Mouse (Mus musculus) hindbrain, embryonic 14.5 days (tissue): ENCODE data around the gene Ang. TPM values are rescaled to one million over a fixed set of nuclear protein-coding genes. Genes with fewer than 3 reads are reported as not detected.

Experiments used
- ATAC-seq: fragments of 200-750 bp; cut with Nextera tagmentation; 2 replicates; pipeline ENCODE4 v1.8.0; 2017; ENCODE audit warnings: moderate number of reproducible peaks, mild to moderate bottlenecking, moderate TSS enrichment, moderate library complexity; ENCODE audit not compliant: low FRiP score
- DNase-seq: peaks from one replicate; pipeline ENCODE4 v3.0.0-alpha.2; 2015; ENCODE audit warnings: low spot score
- H3K27ac ChIP-seq: fragments of 300-500 bp; sonication (generic); 2 replicates; pipeline ENCODE4 v1.5.1; 2014; ENCODE audit warnings: mild to moderate bottlenecking, moderate library complexity
- H3K27me3 ChIP-seq: fragments of 300-500 bp; sonication (generic); 2 replicates; pipeline ENCODE4 v1.6.1; 2014; ENCODE audit warnings: mild to moderate bottlenecking, low read length, mixed read lengths; ENCODE audit not compliant: control insufficient read depth, insufficient read depth
- H3K36me3 ChIP-seq: fragments of 300-500 bp; sonication (generic); replicated peaks from 2 replicates; pipeline ENCODE4 v1.6.1; 2014; ENCODE audit not compliant: control insufficient read depth, insufficient read depth
- H3K4me1 ChIP-seq: fragments of 300-500 bp; sonication (generic); replicated peaks from 2 replicates; pipeline ENCODE4 v1.6.1; 2014; ENCODE audit warnings: antibody characterized with exemption, low read length, mixed read lengths; ENCODE audit not compliant: control insufficient read depth, insufficient read depth
- H3K4me2 ChIP-seq: fragments of 300-500 bp; sonication (generic); replicated peaks from 2 replicates; pipeline ENCODE4 v1.6.1; 2014; ENCODE audit warnings: mild to moderate bottlenecking, moderate library complexity
- H3K4me3 ChIP-seq: fragments of 300-500 bp; sonication (generic); replicated peaks from 2 replicates; pipeline ENCODE4 v1.5.1; 2014; ENCODE audit warnings: mild to moderate bottlenecking, low read length
- H3K9ac ChIP-seq: fragments of 300-500 bp; sonication (generic); 2 replicates; pipeline ENCODE4 v1.6.1; 2014
- H3K9me3 ChIP-seq: fragments of 300-500 bp; sonication (generic); 2 replicates; pipeline ENCODE4 v1.6.1; 2016; ENCODE audit warnings: low read length; ENCODE audit not compliant: control insufficient read depth
- WGBS: fragments of 180-500 bp; shearing (Covaris S2); extraction: QIAGEN DNeasy Blood & Tissue Kit; methylation state at CpG from one replicate; pipeline ENCODE4 v1.1.7; 2014; 5-methylcytosine and 5-hydroxymethylcytosine counted together
- polyA plus RNA-seq: library from polyadenylated mRNA; unstranded; fragments of >200 nt; fragmentation: Nextera tagmentation; extraction: Ambion mirVana; gene quantifications from 2 replicates; pipeline ENCODE4 v1.2.1, GENCODE M21; 2014

Ang gene
- polyA plus RNA-seq, 1 experiment from 2014 or later = 5.2 TPM

DNA sequence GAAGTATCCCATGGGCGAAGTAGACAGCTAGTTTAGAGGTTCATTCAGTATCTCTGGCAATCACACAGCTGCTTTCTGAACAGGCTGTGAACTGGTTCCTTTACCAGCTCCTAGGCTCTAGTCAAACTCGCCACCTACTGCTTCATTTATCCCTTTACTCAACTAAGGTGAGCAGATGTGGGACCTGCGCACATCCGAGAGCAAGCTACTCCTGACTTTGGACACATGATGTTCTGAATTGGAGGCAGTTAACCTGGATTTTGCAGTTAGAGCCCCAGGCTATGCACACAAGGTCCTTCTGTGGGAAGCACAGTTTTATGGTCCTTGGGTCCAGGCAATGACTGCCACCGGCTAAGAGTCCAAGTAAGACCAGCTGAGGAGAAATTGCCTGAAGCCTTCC, 30.2 kb upstream of the Ang start:
- H3K4me2 ChIP-seq = no peak overlapping the region
- no peak overlapping the region for H3K9ac ChIP-seq
- DNase-seq (no peak), ATAC-seq (no peak)
- H3K36me3 ChIP-seq = no peaks in the 10 kb centered on the region
- WGBS = 95% methylated on average over 5 of the region's 5 CpGs
- no peaks in the 10 kb centered on the region for H3K27me3 ChIP-seq
- H3K27ac ChIP-seq = no peak overlapping the region
- no peaks in the 10 kb centered on the region for H3K9me3 ChIP-seq
- no peak overlapping the region for H3K4me3 ChIP-seq
- no peaks in the 10 kb centered on the region for H3K4me1 ChIP-seq

GRCm38 (mm10) chr14:51068956-51069355, 22.0 kb upstream of the Ang start:
- Histone ChIP-seq H3K9me3 (no peaks in the 10 kb centered on the region), H3K9ac (no peak overlapping the region), H3K4me2 (no peak overlapping the region), H3K36me3 (no peaks in the 10 kb centered on the region), H3K4me1 (0 out of 2 replicates have a peak, but pooled peaks cover 4% of the 10 kb centered on the region), H3K27ac (no peak overlapping the region), H3K4me3 (no peak overlapping the region), H3K27me3 (no peaks in the 10 kb centered on the region)
- DNase-seq (no peak), ATAC-seq (no peak)
- WGBS = 97% methylated on average over 5 of the region's 5 CpGs

GRCm38 (mm10) chr14:51069617-51070016, 21.3 kb upstream of the Ang start:
- no peak overlapping the region for H3K27ac ChIP-seq
- DNase-seq (no peak), ATAC-seq (no peak)
- H3K9me3 ChIP-seq = no peaks in the 10 kb centered on the region
- no peak overlapping the region for H3K4me2 ChIP-seq
- H3K36me3 ChIP-seq = no peaks in the 10 kb centered on the region
- H3K27me3 ChIP-seq = no peaks in the 10 kb centered on the region
- H3K4me3 ChIP-seq = no peak overlapping the region
- H3K9ac ChIP-seq = no peak overlapping the region
- H3K4me1 ChIP-seq = 0 out of 2 replicates have a peak, but pooled peaks cover 4% of the 10 kb centered on the region
- WGBS = 93% methylated on average over 2 of the region's 2 CpGs

GRCm38 (mm10) chr14:51074335-51074734, 16.6 kb upstream of the Ang start, which contains the start of gene Olfr750:
Gene Olfr750, minus strand, starts transcription at chr14:51074435.
- ATAC-seq = no peak
- 92% methylated on average over 3 of the region's 3 CpGs for WGBS

GRCm38 (mm10) chr14:51079180-51079579, 11.8 kb upstream of the Ang start:
- ATAC-seq (no peak), DNase-seq (no peak)
- no peaks in the 10 kb centered on the region for H3K36me3 ChIP-seq
- H3K4me2 ChIP-seq = no peak overlapping the region
- H3K27ac ChIP-seq = no peak overlapping the region
- H3K4me3 ChIP-seq = no peak overlapping the region
- H3K4me1 ChIP-seq = no peaks in the 10 kb centered on the region
- H3K9me3 ChIP-seq = no peaks in the 10 kb centered on the region
- no peak overlapping the region for H3K9ac ChIP-seq
- WGBS = 91% methylated on average over 1 of the region's 1 CpGs
- peaks cover 22% of the 10 kb centered on the region for H3K27me3 ChIP-seq

More at GRCm38 (mm10) chr14:51074335-51074734, 16.6 kb upstream of the Ang start, which contains the start of gene Olfr750:
- H3K36me3 ChIP-seq = no peaks in the 10 kb centered on the region
- H3K4me1 ChIP-seq = no peaks in the 10 kb centered on the region
- DNase-seq = no peak
- no peak within 1 kb of the TSS for H3K9ac ChIP-seq
- H3K27ac ChIP-seq = no peak within 1 kb of the TSS
- H3K27me3 ChIP-seq = no peaks in the 10 kb centered on the region
- H3K4me2 ChIP-seq = no peak within 1 kb of the TSS
- no peaks in the 10 kb centered on the region for H3K9me3 ChIP-seq
- no peak within 1 kb of the TSS for H3K4me3 ChIP-seq

DNA sequence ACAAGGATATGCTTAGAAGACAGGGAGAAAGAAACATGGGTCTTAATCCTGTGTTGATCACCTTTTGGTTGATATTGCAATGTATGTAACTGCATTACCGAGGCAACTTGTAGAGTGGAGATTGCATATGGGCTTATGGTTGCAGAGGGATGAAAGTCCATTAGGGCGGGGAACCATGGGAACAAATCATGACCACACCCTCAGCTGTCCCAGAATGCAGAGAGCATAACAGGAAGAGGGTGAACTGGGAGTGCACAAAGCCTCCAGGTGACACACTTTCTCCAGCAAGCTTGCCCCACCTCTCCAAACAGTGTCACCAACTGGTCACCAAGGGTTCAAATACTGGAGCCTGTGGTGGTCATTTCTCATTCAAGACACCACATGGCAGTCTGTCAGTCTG, 9.9 kb upstream of the Ang start:
- Histone ChIP-seq H3K4me2 (no peak overlapping the region), H3K4me3 (no peak overlapping the region), H3K27me3 (peaks cover 27% of the 10 kb centered on the region), H3K36me3 (no peaks in the 10 kb centered on the region), H3K4me1 (no peaks in the 10 kb centered on the region), H3K9ac (no peak overlapping the region), H3K27ac (no peak overlapping the region), H3K9me3 (no peaks in the 10 kb centered on the region)
- DNase-seq (no peak), ATAC-seq (no peak)
- 88% methylated on average over 2 of the region's 2 CpGs for WGBS

GRCm38 (mm10) chr14:51082599-51083581, 8.1 kb upstream of the Ang start:
- Histone ChIP-seq H3K27ac (no peak overlapping the region), H3K36me3 (no peaks in the 10 kb centered on the region), H3K9ac (peak overlapping the region; percentile 58), H3K4me1 (no peaks in the 10 kb centered on the region), H3K27me3 (peaks cover 27% of the 10 kb centered on the region), H3K4me2 (peak overlapping the region; percentile 77), H3K4me3 (peak overlapping the region; percentile 48), H3K9me3 (no peaks in the 10 kb centered on the region)
- DNase-seq = peak; percentile 67
- WGBS = 3% methylated on average over 38 of the region's 40 CpGs
- peak; percentile 73; the same call in 1 of the 2 replicates for ATAC-seq

GRCm38 (mm10) chr14:51083805-51084204, 7.1 kb upstream of the Ang start:
- WGBS = 14% methylated on average over 7 of the region's 7 CpGs
- H3K27me3 ChIP-seq = peaks cover 27% of the 10 kb centered on the region
- no peak for DNase-seq
- peak overlapping the region; percentile 77 for H3K4me2 ChIP-seq
- no peak overlapping the region for H3K9ac ChIP-seq
- no peak overlapping the region for H3K27ac ChIP-seq
- H3K36me3 ChIP-seq = no peaks in the 10 kb centered on the region
- no peaks in the 10 kb centered on the region for H3K9me3 ChIP-seq
- peak overlapping the region; percentile 48 for H3K4me3 ChIP-seq
- no peak for ATAC-seq
- H3K4me1 ChIP-seq = no peaks in the 10 kb centered on the region; the same call in 1 of the 2 replicates

DNA sequence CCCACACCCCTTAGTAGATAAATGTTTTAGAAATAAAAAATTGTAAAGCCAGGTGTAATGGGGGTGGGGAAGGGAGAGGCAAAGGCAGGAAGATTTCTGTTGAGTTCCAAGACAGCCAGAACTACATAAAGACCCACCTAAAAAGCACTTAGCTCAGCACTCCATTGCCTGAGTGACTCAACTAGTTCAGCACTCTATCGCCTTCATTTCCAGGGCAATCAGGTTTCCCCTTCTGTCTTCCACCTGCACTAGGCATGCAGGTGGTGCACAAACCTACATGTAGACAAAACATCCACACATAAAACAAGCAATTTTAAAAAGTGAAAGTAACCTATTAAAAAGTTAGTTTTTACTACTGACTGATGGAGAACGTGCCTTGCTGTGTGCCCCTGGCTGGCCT, 5.9 kb upstream of the Ang start:
- WGBS = 96% methylated on average over 2 of the region's 2 CpGs
- H3K4me3 ChIP-seq = no peak overlapping the region
- H3K9me3 ChIP-seq = no peaks in the 10 kb centered on the region
- ATAC-seq (no peak), DNase-seq (no peak)
- no peak overlapping the region for H3K9ac ChIP-seq
- H3K36me3 ChIP-seq = no peaks in the 10 kb centered on the region
- H3K4me1 ChIP-seq = no peaks in the 10 kb centered on the region; the same call in 1 of the 2 replicates
- H3K27me3 ChIP-seq = peaks cover 27% of the 10 kb centered on the region
- no peak overlapping the region for H3K4me2 ChIP-seq
- H3K27ac ChIP-seq = no peak overlapping the region
